Mouse (Mus musculus): ENCODE measurements around the gene Nsun7. TPM values are rescaled to one million over a fixed set of nuclear protein-coding genes. Genes with fewer than 3 reads are reported as not detected.

Gene Nsun7
- polyA plus RNA-seq, 1 experiment: not detected

- H3K27ac ChIP-seq (ENCODE audit: insufficient read depth, low read depth, low read length): no peak overlapping the region
- H3K4me3 ChIP-seq (ENCODE audit: insufficient read depth, low read depth, low read length): no peak overlapping the region
- TF ChIP-seq CTCF (IDR thresholded peaks at IDR 0.05; ENCODE audit: insufficient read depth, low read depth, low read length) (no peak), POLR2A (IDR thresholded peaks at IDR 0.05; ENCODE audit: insufficient read depth, low read depth, low read length) (no peak)
- H3K4me1 ChIP-seq (ENCODE audit: control insufficient read depth, insufficient read depth, low read length): peaks cover 8% of the 10 kb centered on the region; the same call in 1 of the 2 replicates
- WGBS: 68% methylated on average over 4 of the region's 4 CpGs
Measured at GRCm38 (mm10) chr5:66263398-66263797, 3.7 kb downstream of the Nsun7 start.

- no peak overlapping the region for H3K27ac ChIP-seq (ENCODE audit: insufficient read depth, low read depth, low read length)
- H3K4me1 ChIP-seq (ENCODE audit: control insufficient read depth, insufficient read depth, low read length): no peaks in the 10 kb centered on the region
- H3K4me3 ChIP-seq (ENCODE audit: insufficient read depth, low read depth, low read length): no peak overlapping the region
- WGBS: 88% methylated on average over 7 of the region's 7 CpGs
- TF ChIP-seq POLR2A (IDR thresholded peaks at IDR 0.05; ENCODE audit: insufficient read depth, low read depth, low read length) (no peak), CTCF (IDR thresholded peaks at IDR 0.05; ENCODE audit: insufficient read depth, low read depth, low read length) (no peak)
Measured at GRCm38 (mm10) chr5:66269616-66270015, 9.9 kb downstream of the Nsun7 start.

GRCm38 (mm10) chr5:66271141-66271540, 11.4 kb downstream of the Nsun7 start:
- WGBS: 74% methylated on average over 2 of the region's 2 CpGs
- no peaks in the 10 kb centered on the region for H3K4me1 ChIP-seq (ENCODE audit: control insufficient read depth, insufficient read depth, low read length)

GRCm38 (mm10) chr5:66274417-66274816, 14.7 kb downstream of the Nsun7 start:
- H3K4me3 ChIP-seq (ENCODE audit: insufficient read depth, low read depth, low read length): no peak overlapping the region
- 75% methylated on average over 3 of the region's 3 CpGs for WGBS
- TF ChIP-seq POLR2A (IDR thresholded peaks at IDR 0.05; ENCODE audit: insufficient read depth, low read depth, low read length): no peak
- no peak for TF ChIP-seq CTCF (IDR thresholded peaks at IDR 0.05; ENCODE audit: insufficient read depth, low read depth, low read length)
- H3K27ac ChIP-seq (ENCODE audit: insufficient read depth, low read depth, low read length): no peak overlapping the region
- no peaks in the 10 kb centered on the region for H3K4me1 ChIP-seq (ENCODE audit: control insufficient read depth, insufficient read depth, low read length)

More at GRCm38 (mm10) chr5:66271141-66271540, 11.4 kb downstream of the Nsun7 start:
- no peak overlapping the region for H3K4me3 ChIP-seq (ENCODE audit: insufficient read depth, low read depth, low read length)
- TF ChIP-seq POLR2A (IDR thresholded peaks at IDR 0.05; ENCODE audit: insufficient read depth, low read depth, low read length) (no peak), CTCF (IDR thresholded peaks at IDR 0.05; ENCODE audit: insufficient read depth, low read depth, low read length) (no peak)
- H3K27ac ChIP-seq (ENCODE audit: insufficient read depth, low read depth, low read length): no peak overlapping the region

- Histone ChIP-seq H3K4me1 (ENCODE audit: control insufficient read depth, insufficient read depth, low read length) (no peaks in the 10 kb centered on the region), H3K27ac (ENCODE audit: insufficient read depth, low read depth, low read length) (no peak overlapping the region), H3K4me3 (ENCODE audit: insufficient read depth, low read depth, low read length) (no peak overlapping the region)
- WGBS: 92% methylated on average over 2 of the region's 2 CpGs
- TF ChIP-seq CTCF (IDR thresholded peaks at IDR 0.05; ENCODE audit: insufficient read depth, low read depth, low read length): no peak
- no peak for TF ChIP-seq POLR2A (IDR thresholded peaks at IDR 0.05; ENCODE audit: insufficient read depth, low read depth, low read length)
Measured at GRCm38 (mm10) chr5:66279650-66280049, 20.0 kb downstream of the Nsun7 start.

- H3K4me3 ChIP-seq (ENCODE audit: insufficient read depth, low read depth, low read length): no peak overlapping the region
- H3K4me1 ChIP-seq (ENCODE audit: control insufficient read depth, insufficient read depth, low read length): no peaks in the 10 kb centered on the region
- TF ChIP-seq CTCF (IDR thresholded peaks at IDR 0.05; ENCODE audit: insufficient read depth, low read depth, low read length) (no peak), POLR2A (IDR thresholded peaks at IDR 0.05; ENCODE audit: insufficient read depth, low read depth, low read length) (no peak)
- H3K27ac ChIP-seq (ENCODE audit: insufficient read depth, low read depth, low read length): no peak overlapping the region
- 84% methylated on average over 6 of the region's 6 CpGs for WGBS
Measured at GRCm38 (mm10) chr5:66280742-66281141, 21.0 kb downstream of the Nsun7 start.

GRCm38 (mm10) chr5:66294106-66294625, 34.5 kb downstream of the Nsun7 start:
- no peak for TF ChIP-seq POLR2A (IDR thresholded peaks at IDR 0.05; ENCODE audit: insufficient read depth, low read depth, low read length)
- no peak for TF ChIP-seq CTCF (IDR thresholded peaks at IDR 0.05; ENCODE audit: insufficient read depth, low read depth, low read length)
- no peaks in the 10 kb centered on the region for H3K4me1 ChIP-seq (ENCODE audit: control insufficient read depth, insufficient read depth, low read length)
- H3K27ac ChIP-seq (ENCODE audit: insufficient read depth, low read depth, low read length): no peak overlapping the region
- no peak overlapping the region for H3K4me3 ChIP-seq (ENCODE audit: insufficient read depth, low read depth, low read length)
- 94% methylated on average over 11 of the region's 11 CpGs for WGBS

GRCm38 (mm10) chr5:66294952-66295351, 35.3 kb downstream of the Nsun7 start:
- Histone ChIP-seq H3K27ac (ENCODE audit: insufficient read depth, low read depth, low read length) (no peak overlapping the region), H3K4me3 (ENCODE audit: insufficient read depth, low read depth, low read length) (no peak overlapping the region), H3K4me1 (ENCODE audit: control insufficient read depth, insufficient read depth, low read length) (no peaks in the 10 kb centered on the region)
- TF ChIP-seq POLR2A (IDR thresholded peaks at IDR 0.05; ENCODE audit: insufficient read depth, low read depth, low read length) (no peak), CTCF (IDR thresholded peaks at IDR 0.05; ENCODE audit: insufficient read depth, low read depth, low read length) (no peak)
- WGBS: 98% methylated on average over 4 of the region's 4 CpGs

GRCm38 (mm10) chr5:66296116-66296515, 36.4 kb downstream of the Nsun7 start:
- TF ChIP-seq POLR2A (IDR thresholded peaks at IDR 0.05; ENCODE audit: insufficient read depth, low read depth, low read length): no peak
- no peak for TF ChIP-seq CTCF (IDR thresholded peaks at IDR 0.05; ENCODE audit: insufficient read depth, low read depth, low read length)
- H3K4me1 ChIP-seq (ENCODE audit: control insufficient read depth, insufficient read depth, low read length): no peaks in the 10 kb centered on the region
- no peak overlapping the region for H3K4me3 ChIP-seq (ENCODE audit: insufficient read depth, low read depth, low read length)
- over 99% methylated on average over 5 of the region's 5 CpGs for WGBS
- no peak overlapping the region for H3K27ac ChIP-seq (ENCODE audit: insufficient read depth, low read depth, low read length)

- Histone ChIP-seq H3K27ac (ENCODE audit: insufficient read depth, low read depth, low read length) (no peak overlapping the region), H3K4me3 (ENCODE audit: insufficient read depth, low read depth, low read length) (no peak overlapping the region), H3K4me1 (ENCODE audit: control insufficient read depth, insufficient read depth, low read length) (peaks cover 4% of the 10 kb centered on the region)
- TF ChIP-seq CTCF (IDR thresholded peaks at IDR 0.05; ENCODE audit: insufficient read depth, low read depth, low read length) (no peak), POLR2A (IDR thresholded peaks at IDR 0.05; ENCODE audit: insufficient read depth, low read depth, low read length) (no peak)
- WGBS: 89% methylated on average over 6 of the region's 6 CpGs
Measured at GRCm38 (mm10) chr5:66298856-66299255, 39.2 kb downstream of the Nsun7 start.

All from olfactory bulb, adult 2 months (tissue).